Mouse (Mus musculus) stomach, postnatal 0 days (tissue): ENCODE results near the gene Serpinf2. TPM values are rescaled to one million over a fixed set of nuclear protein-coding genes. Genes with fewer than 3 reads are reported as not detected.
A peak's percentile ranks its signal among the peaks of the same experiment; 100 is the strongest.

Experiments
- microRNA counts: library from miRNA; unstranded; fragments of <30 nt; microRNA quantifications from one replicate; lab custom pipeline; 2015
- microRNA-seq: library from miRNA; unstranded; fragments of <30 nt; microRNA quantifications from one replicate; pipeline ENCODE4, GENCODE M21; 2016
- polyA plus RNA-seq: library from polyadenylated mRNA; unstranded; fragments of >200 nt; fragmentation: Nextera tagmentation; extraction: Ambion mirVana; gene quantifications from 2 replicates; pipeline ENCODE4 v1.2.1, GENCODE M21; 2015

Gene Serpinf2
- polyA plus RNA-seq, 1 experiment from 2014 or later, result 17.8 TPM

MicroRNA genes within 50 kb of the gene (microRNA counts, 519-probe panel; counts per million panel counts)
- microRNA mmu-miR-22 (lab: Ali Mortazavi, UCI), result 6,977 counts per million, percentile 89 among the panel's probes with 10 or more counts

Small RNAs within 50 kb of the gene (microRNA-seq; reads per million reads assigned to microRNA genes)
- 16,153 reads per million, percentile 95 among the genes with 10 or more reads in this experiment for gene Mir22

Other genes starting within 250 kb of the Serpinf2 start
- gene Dph1, start 248.3 kb downstream of the Serpinf2 start, polyA plus RNA-seq, result 15.2 and 15.8 TPM in 2 replicates
- 2.1 and 2.9 TPM in 2 replicates for gene Rtn4rl1, start 245.8 kb downstream of the Serpinf2 start, polyA plus RNA-seq
- 46.0 and 48.0 TPM in 2 replicates for gene Rpa1, start 91.3 kb downstream of the Serpinf2 start, polyA plus RNA-seq
- 5.0 and 6.3 TPM in 2 replicates for gene Smyd4, start 91.2 kb downstream of the Serpinf2 start, polyA plus RNA-seq
- gene Serpinf1, start 16.9 kb downstream of the Serpinf2 start, polyA plus RNA-seq, result 53.7 and 69.1 TPM in 2 replicates
- 2.6 and 2.7 TPM in 2 replicates for gene Wdr81, start 15.1 kb upstream of the Serpinf2 start, polyA plus RNA-seq
- 16.0 and 17.2 TPM in 2 replicates for gene Tlcd2, start 22.1 kb upstream of the Serpinf2 start, polyA plus RNA-seq
- 15.8 and 16.0 TPM in 2 replicates for gene Prpf8, start 47.2 kb upstream of the Serpinf2 start, polyA plus RNA-seq
- gene Rilp, start 70.5 kb upstream of the Serpinf2 start, polyA plus RNA-seq, result 2.7 and 3.5 TPM in 2 replicates
- 2.8 and 2.9 TPM in 2 replicates for gene Scarf1, start 73.9 kb upstream of the Serpinf2 start, polyA plus RNA-seq
- gene Slc43a2, start 92.1 kb upstream of the Serpinf2 start, polyA plus RNA-seq, result 5.7 and 6.4 TPM in 2 replicates
- 79.3 and 84.3 TPM in 2 replicates for gene Pitpna, start 148.5 kb upstream of the Serpinf2 start, polyA plus RNA-seq
- gene Inpp5k, start 191.4 kb upstream of the Serpinf2 start, polyA plus RNA-seq, result 19.0 and 22.4 TPM in 2 replicates
- gene Myo1c, start 210.9 kb upstream of the Serpinf2 start, polyA plus RNA-seq, result 41.8 and 41.9 TPM in 2 replicates
- 63.5 and 68.8 TPM in 2 replicates for gene Crk, start 239.7 kb upstream of the Serpinf2 start, polyA plus RNA-seq